Comparison of ENCODE assay signal across 10 mouse cellular contexts in the genomic region with DNA sequence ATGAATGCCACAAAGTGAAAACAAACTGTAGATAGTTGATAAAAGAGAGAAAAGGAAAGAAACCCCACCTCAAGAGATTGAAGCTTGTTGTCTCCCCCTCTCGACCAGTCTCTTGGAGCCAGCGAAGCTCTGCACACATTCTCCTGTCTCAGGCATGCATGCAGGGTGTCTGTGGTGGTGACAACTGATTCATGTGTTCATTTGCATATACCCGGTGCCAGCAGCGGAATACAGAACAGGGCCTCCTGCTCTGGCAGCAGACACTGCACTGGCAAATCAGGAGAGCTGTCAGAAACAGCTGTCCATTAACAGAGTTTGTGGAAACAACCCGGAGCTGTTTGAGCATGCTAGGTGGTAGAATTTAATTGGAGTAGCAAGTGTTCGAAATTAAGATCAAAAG.
DNase-seq lines count a peak whose midpoint lies in the region; ATAC-seq and TF ChIP-seq lines count a peak whose summit lies in the region.
"Had no signal": no experiment of that assay in that cellular context is flagged by ENCODE, and none has a peak within 500 bp of the region (broad histone marks: within the 10 kb centered on the region; RNA-seq: fewer than 3 reads in every experiment).

No protein-coding gene starts in this region.

- peak; percentile 20; the same call in 1 of the 2 replicates for TF ChIP-seq CTCF in midbrain, postnatal 0 days (IDR thresholded peaks at IDR 0.05)

- no peaks in the 10 kb centered on the region for H3K36me3 ChIP-seq in forebrain, embryonic 14.5 days (ENCODE audit: control insufficient read depth, insufficient read depth, low read length)
- no peaks in the 10 kb centered on the region for H3K36me3 ChIP-seq in midbrain, postnatal 0 days (ENCODE audit: insufficient read depth, low read length)

- H3K4me2 ChIP-seq in forebrain, embryonic 14.5 days (ENCODE audit: low read length), result no peak overlapping the region
- H3K4me2 ChIP-seq in midbrain, postnatal 0 days (ENCODE audit: low read depth, low read length, poor library complexity, severe bottlenecking), result no peak overlapping the region

- H3K9me3 ChIP-seq in forebrain, embryonic 14.5 days (replicated peaks; ENCODE audit: control insufficient read depth, low read length), result no peaks in the 10 kb centered on the region
- H3K9me3 ChIP-seq in midbrain, postnatal 0 days (ENCODE audit: low read length), result no peaks in the 10 kb centered on the region

- H3K4me1 ChIP-seq in forebrain, embryonic 14.5 days (ENCODE audit: control insufficient read depth, insufficient read depth, low read length), result peaks cover 7% of the 10 kb centered on the region
- no peaks in the 10 kb centered on the region for H3K4me1 ChIP-seq in midbrain, postnatal 0 days (ENCODE audit: insufficient read depth, low read length)

- no peaks in the 10 kb centered on the region for H3K27me3 ChIP-seq in forebrain, embryonic 14.5 days (replicated peaks; ENCODE audit: control insufficient read depth, insufficient read depth, low read length)
- H3K27me3 ChIP-seq in midbrain, postnatal 0 days (ENCODE audit: insufficient read depth, low read length), result no peaks in the 10 kb centered on the region
- H3K27me3 ChIP-seq: CH12.LX had no signal

- intact Hi-C loops in heart, postnatal 25 days (cut with DNase I), result no loop called here

- H3K4me3 ChIP-seq in forebrain, embryonic 14.5 days (ENCODE audit: low read depth, low read length), result no peak overlapping the region
- H3K4me3 ChIP-seq in midbrain, postnatal 0 days (ENCODE audit: low read depth, low read length), result no peak overlapping the region

- H3K9ac ChIP-seq in forebrain, embryonic 14.5 days (ENCODE audit: low read length), result no peak overlapping the region
- no peak overlapping the region for H3K9ac ChIP-seq in midbrain, postnatal 0 days (replicated peaks; ENCODE audit: low read length, poor library complexity, severe bottlenecking)
- H3K9ac ChIP-seq: liver, embryonic 14.5 days had no signal

- 15% methylated on average over 6 of the region's 6 CpGs for WGBS in forebrain, embryonic 14.5 days
- 32% methylated on average over 6 of the region's 6 CpGs for WGBS in midbrain, postnatal 0 days

- peak; percentile 99 for ATAC-seq in forebrain, embryonic 14.5 days
- ATAC-seq in midbrain, postnatal 0 days (ENCODE audit: low FRiP score), result peak; percentile 72; the same call in 1 of the 2 replicates
- no peak for ATAC-seq in erythroid progenitor cell, adult 5-6 weeks (replicated peaks; ENCODE audit: low FRiP score, poor library complexity, severe bottlenecking)

- 0 out of 2 replicates have a peak overlapping the region, but pooled peaks have one; percentile 63 for H3K27ac ChIP-seq in forebrain, embryonic 14.5 days (ENCODE audit: low read depth, low read length)
- no peak overlapping the region for H3K27ac ChIP-seq in midbrain, postnatal 0 days (ENCODE audit: low read depth, low read length)
- H3K27ac ChIP-seq: liver, embryonic 14.5 days had no signal

- peak; percentile 5 for DNase-seq in heart, postnatal 4 days
- DNase-seq in heart, postnatal 25 days (ENCODE audit: low spot score), result no peak
- DNase-seq in forebrain, embryonic 14.5 days (ENCODE audit: low spot score), result peak; percentile 93
- DNase-seq in layer of hippocampus, adult 18-20 months (ENCODE audit: low spot score in 2 of 2), result peak; percentile 36 to 68
- peak; percentile 64 for DNase-seq in midbrain, postnatal 0 days (ENCODE audit: low spot score)
- DNase-seq in lung, postnatal 4 days, result no peak
- no peak for DNase-seq in ovary, adult 18-20 months (ENCODE audit: low spot score)

Comparison
In these comparisons a context has a peak if more than half of its experiments do, and no peak if none do; other contexts are left out.
1. DNase-seq: peak in heart, postnatal 4 days (single experiment), forebrain, embryonic 14.5 days (single experiment), layer of hippocampus, adult 18-20 months (2 of 2) and midbrain, postnatal 0 days (single experiment); none in heart, postnatal 25 days (single experiment), lung, postnatal 4 days (0 of 2) and ovary, adult 18-20 months (single experiment).